Mouse (Mus musculus) c-Kit-positive CD71-positive TER-119-negative erythroid progenitor cells, embryonic 14.5 days (primary cell): ENCODE measurements around the gene Vangl1.
"Not testable (repeated sequence)": the region's sequence is repeated elsewhere in the genome, so short reads cannot be mapped to it uniquely, and the experiment has no call there.

Experiments used
- DNase-seq: peaks from one replicate; pipeline ENCODE4 v3.0.0-alpha.2; 2013; ENCODE audit warnings: low read depth

The Vangl1 gene

GRCm38 (mm10) chr3:102203781-102204721, at the start of gene Vangl1:
Vangl1 (minus strand) TSS chr3:102204693.
- no peak for DNase-seq

DNA sequence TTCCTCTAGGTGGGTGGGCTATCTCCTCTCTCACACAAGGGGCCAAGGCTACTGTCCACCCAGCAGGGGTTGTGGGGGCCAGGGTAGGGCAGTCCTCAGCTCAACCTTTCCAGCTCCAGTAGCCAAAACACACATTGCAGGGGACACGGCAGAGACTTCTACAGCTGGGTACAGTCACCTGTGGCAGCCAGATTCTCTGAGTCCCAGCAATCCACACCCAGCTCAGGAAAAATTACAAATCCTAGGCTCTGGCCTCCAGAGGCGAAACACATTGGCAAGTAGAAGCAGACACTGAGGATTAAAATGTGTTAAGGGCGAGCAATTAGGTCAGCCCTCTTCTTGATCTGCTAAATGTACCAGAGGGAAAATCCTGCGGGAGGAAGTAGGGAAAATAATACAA, 49.1 kb upstream of the Vangl1 start:
- no peak for DNase-seq

GRCm38 (mm10) chr3:102252927-102253326, 48.4 kb upstream of the Vangl1 start:
- DNase-seq, result no peak

DNA sequence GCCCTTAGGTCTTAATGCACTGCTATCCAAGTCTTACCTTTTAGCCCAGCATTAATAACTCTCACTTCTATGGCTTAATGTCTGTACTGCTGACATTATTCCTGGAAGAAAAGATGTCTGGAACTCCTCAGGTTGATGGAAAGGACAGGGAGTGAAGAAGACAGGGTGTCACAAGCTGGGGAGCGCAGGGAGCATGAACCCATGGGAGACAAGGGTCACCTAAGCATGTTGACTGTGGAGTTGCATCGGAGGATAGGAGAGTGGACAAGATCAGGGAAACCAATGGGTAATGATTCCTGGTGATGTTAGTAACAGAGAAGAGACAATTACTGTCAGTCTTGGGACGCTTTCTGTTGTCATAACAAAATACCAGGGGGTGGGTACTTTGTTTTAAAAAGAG, 46.4 kb upstream of the Vangl1 start:
- no peak for DNase-seq

- no peak for DNase-seq
Measured at GRCm38 (mm10) chr3:102249401-102249991, 45.0 kb upstream of the Vangl1 start.

GRCm38 (mm10) chr3:102244601-102245000, 40.1 kb upstream of the Vangl1 start:
- DNase-seq, result no peak

GRCm38 (mm10) chr3:102242854-102243253, 38.4 kb upstream of the Vangl1 start:
- no peak for DNase-seq

- no peak for DNase-seq
Measured at GRCm38 (mm10) chr3:102231418-102232134, 27.1 kb upstream of the Vangl1 start.

DNA sequence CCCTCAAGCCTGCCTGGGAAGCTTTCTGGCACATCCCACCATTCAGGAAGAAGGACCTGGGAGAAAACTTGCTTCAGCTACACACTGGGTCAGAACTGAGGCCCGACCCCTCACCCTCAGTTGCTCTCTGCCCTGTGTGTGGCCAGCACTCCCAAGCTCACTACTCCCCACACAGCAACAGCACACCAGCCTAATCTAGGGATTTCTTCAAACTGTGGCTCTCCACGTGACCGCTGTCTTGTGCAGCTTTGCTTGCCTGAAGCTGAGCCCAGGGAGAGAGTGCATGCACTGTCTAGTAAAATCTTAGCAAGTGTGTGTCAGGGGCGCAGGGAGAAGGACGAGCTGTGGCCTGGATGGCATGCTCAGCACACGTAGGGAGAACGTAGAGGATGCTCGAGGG, 18.3 kb upstream of the Vangl1 start:
- no peak for DNase-seq

GRCm38 (mm10) chr3:102218301-102218700, 13.8 kb upstream of the Vangl1 start:
- DNase-seq, result no peak

GRCm38 (mm10) chr3:102214736-102215135, 10.2 kb upstream of the Vangl1 start:
- no peak for DNase-seq

GRCm38 (mm10) chr3:102214299-102214698, 9.8 kb upstream of the Vangl1 start:
- no peak for DNase-seq

GRCm38 (mm10) chr3:102212896-102213295, 8.4 kb upstream of the Vangl1 start:
- DNase-seq, result no peak

DNA sequence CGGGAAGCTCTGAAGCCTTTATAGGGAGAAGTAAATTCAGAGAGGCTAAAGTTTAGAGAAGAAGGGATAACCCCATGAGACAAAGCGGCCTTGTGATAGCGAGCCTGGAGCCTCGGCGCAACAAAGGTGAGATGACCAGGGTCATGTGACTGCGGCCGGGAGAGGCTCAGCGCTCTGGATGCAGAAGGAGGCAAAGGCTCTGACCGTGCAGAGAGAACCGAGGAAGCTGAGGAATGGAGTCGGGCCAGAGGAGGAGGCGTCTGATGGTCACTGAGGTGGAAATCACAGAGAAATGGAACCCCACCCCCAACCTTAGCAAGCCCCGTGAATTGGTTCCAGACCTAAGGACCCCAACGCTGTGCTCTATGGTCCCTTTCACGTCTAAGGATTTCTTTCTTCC, 7.8 kb upstream of the Vangl1 start:
- no peak for DNase-seq

GRCm38 (mm10) chr3:102211340-102211739, 6.8 kb upstream of the Vangl1 start:
- no peak for DNase-seq

DNA sequence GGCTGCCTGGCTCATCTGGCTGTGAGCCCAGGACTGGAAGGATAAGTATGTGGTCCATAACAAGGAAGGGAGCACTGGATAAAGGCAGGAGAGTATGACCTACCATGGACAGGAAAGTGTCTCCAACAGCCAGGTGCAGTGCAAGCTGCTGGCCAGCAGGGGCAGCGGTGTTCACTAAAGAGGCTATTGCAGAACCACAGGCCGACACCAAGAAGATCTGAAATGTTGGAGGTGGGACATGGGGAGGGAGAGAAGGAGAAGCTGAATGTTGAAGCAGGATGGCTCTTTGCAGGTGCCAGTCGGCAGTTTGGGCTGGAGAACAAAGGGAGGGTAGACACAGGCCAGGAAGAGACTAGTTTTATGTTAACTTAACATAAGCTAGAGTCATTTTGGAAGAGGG, 6.3 kb upstream of the Vangl1 start:
- peak; percentile 14 for DNase-seq

DNA sequence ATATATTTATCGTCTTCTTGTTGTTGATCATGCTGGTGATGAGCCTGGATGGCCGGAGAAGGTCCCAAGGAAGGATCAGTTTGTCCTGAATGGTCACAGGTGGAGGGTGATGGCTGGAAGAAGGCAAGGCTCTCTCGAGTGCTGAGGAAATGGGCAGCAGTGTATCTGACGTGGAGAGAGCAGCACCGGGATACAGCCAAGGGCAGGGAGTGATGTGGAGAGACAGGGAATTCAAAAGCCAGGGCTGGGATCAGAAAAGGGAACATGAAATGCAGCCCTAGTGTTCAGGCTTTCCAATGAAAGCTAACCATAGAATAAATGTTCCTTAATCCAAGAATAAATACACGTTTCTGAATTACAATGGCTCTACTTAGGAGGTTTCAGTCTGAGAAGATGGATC, 4.4 kb upstream of the Vangl1 start:
- DNase-seq, result no peak

DNA sequence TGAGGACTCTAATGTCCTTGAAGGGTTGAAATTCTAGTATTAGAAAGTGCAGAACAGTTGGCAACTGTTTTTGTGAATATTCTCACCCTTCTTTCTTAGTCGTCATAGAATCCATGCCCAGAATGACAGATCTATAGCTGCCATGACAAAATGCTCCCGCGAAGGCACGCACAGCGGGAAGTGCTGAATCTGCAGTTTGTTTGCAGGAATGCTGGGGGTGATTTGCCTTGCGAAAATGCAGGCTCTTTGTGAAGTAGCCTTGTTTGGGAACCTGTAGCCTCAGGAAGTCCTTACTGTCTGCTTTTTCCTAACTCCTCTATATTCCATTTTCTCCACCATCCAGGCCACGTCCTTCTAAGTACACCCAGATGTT, 951 bp upstream of the Vangl1 start:
- DNase-seq, result no peak

DNA sequence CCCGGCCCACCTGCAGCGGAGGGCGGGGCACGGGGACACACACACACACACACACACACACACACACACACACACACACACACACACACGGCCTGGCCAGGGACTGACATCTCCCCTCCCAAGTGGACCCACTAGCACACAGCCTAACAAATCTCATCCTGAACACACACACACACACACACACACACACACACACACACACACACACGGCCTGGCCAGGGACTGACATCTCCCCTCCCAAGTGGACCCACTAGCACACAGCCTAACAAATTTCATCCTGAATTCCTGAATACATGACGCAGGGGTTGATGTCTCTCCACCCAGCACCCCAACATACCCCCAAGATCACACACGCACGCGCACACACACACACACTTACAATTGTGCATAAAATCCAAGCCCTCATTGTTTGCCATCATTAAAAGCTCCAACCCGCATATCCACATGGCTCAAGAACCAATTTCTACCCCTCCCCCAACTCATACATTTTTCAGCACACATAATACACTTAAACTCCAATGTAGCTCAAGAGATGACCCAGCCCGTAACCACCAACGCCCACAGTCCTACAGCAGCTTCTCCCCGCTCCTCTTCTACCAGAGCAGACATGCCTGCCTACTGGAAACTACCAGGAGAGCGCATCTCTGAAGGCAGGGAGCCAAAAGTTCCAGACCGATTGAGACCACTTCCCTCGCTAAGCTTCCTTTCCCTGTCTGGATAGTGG, 403 bp upstream of the Vangl1 start:
- DNase-seq, result not testable (repeated sequence)

- DNase-seq, result no peak
Measured at GRCm38 (mm10) chr3:102203131-102203530, 1.4 kb downstream of the Vangl1 start.

- no peak for DNase-seq
Measured at GRCm38 (mm10) chr3:102199991-102200390, 4.5 kb downstream of the Vangl1 start.

- no peak for DNase-seq
Measured at GRCm38 (mm10) chr3:102199226-102199625, 5.3 kb downstream of the Vangl1 start.
